Mouse (Mus musculus) kidney, postnatal 14 days (tissue): ENCODE results near the gene Trappc5.

ENCODE experiments used
- DNase-seq: peaks from one replicate; pipeline ENCODE4 v3.0.0; 2022; ENCODE audit warnings: mixed read lengths

Gene Trappc5

GRCm38 (mm10) chr8:3676131-3676992, at the start of gene Trappc5:
Gene Trappc5 (plus strand): TSS chr8:3676299.
- DNase-seq, result peak; percentile 96

GRCm38 (mm10) chr8:3626971-3627370, 49.1 kb upstream of the Trappc5 start:
- DNase-seq, result no peak

GRCm38 (mm10) chr8:3628014-3628413, 48.1 kb upstream of the Trappc5 start:
- peak; percentile 52 for DNase-seq

DNA sequence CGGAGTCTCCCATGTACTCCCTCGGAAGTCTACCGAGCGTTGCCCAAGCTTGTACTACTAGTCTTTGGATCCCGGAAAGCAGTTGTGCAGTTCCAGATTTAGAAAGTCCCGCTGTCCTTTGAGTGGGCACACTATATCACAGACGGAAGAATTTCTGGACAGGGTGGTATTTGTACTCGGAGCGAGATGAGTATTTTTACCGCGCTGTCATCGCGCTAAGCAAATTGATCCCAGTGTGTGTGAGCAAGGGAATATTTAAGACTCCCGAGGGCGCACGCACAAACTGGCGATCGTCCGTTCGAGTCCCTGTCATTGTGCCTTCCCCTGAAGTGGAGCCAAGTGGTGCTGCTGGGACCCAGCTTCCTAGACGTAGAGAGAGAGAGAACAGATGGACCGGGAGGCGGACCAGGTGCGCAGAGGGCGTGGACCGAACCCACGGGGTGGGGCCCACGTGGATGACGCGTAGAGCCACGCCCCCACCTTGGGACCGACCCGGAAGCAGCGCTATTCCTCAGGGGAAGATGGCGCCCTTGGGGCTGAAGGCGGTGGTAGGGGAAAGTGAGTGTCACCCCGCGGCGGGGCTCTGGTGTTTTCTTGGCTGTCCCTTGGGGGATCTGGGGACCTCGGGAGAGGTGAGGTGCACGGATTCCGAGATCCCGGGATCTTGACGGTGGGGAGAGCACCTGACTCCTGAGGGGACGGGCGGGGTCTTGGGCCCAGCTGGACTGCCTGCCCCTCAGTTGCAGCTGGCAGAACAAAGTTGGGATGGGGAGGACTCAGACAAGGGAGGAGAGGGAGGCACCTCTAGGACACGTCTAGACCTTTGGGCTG, 45.2 kb upstream of the Trappc5 start, which contains the start of gene Stxbp2:
Gene Stxbp2 (plus strand): TSS at position 309 of the 831 bp plus-strand sequence.
- peak; percentile 90 for DNase-seq

- peak; percentile 36 for DNase-seq
Observed at GRCm38 (mm10) chr8:3631478-3631875, 44.6 kb upstream of the Trappc5 start.

DNA sequence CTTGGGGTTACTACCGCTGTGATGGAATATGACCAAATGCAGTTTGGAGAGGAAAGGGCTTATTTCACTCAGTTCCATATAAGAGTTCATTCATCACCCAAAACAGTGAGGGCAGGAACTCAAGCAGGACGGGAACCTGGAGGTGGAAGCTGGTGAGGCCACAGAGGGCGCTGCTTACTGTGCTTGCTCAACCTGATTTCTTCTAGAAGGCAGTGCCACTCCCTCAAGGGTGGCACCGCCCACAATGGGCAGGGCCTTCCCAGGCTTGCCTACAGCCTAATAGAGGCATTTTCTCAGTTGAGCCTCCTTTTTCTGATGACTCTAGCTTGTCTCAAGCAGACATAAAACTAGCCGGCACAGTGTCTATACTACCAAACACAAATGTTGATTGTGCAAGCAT, 30.3 kb upstream of the Trappc5 start:
- DNase-seq, result peak; percentile 57

- DNase-seq, result no peak
Observed at GRCm38 (mm10) chr8:3646824-3647531, 29.1 kb upstream of the Trappc5 start.

DNA sequence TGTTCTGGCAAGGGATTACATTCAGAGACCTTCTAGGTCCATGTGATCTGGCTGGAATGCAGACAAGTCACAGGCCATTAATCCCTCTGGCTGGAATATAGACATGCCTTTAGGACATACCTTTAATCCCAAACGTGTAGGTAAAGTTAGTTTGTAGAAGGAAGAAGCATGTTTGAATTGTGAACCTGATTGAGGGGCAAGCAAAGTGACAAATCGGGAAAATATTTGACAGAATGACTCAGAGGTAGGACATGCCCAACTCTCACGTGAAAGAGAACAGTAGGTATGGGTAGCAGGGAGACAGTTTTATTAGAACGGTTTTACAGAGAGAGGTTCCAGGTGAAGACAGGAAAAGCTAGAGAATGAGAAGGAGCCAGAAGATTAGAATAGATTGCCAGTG, 28.5 kb upstream of the Trappc5 start:
- no peak for DNase-seq

DNA sequence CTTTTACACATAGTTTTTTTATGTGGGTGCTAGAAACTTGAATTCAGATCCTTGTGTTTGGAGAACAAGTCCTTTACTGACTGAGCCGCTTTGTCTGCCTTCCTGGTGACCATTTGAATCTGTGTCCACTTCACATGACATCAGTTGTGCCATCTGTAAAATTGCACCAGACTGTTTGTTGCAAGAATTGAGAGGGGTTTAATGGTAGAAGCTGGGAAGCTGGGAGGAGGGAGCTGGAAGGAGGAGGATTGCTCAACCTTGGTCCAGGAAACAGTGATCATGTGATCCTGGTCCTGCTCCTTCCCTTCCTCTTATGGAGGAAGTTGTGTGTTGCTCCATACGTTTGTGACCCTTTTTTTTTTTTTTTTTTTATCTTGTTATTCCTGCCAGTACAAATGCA, 27.8 kb upstream of the Trappc5 start:
- DNase-seq, result no peak

- DNase-seq, result no peak
Observed at GRCm38 (mm10) chr8:3648990-3649389, 27.1 kb upstream of the Trappc5 start.

DNA sequence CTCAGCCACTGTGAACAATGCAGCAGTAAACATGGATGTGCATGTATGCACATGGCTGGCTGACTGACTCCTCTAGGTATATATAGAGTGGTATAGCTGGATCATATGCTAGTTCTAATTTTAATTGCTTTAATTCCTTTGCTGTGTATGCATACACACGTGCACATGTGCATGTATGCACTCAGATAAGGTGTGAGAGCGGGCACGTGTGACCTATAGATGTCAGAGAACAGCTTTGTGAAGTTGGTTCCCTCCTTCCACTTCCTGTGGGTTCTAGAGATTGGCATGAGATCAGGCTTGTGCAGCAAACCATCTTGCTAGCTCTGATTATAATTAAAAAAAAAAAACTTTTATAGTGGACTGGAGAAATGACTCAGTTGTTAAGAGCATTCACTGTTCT, 23.3 kb upstream of the Trappc5 start:
- DNase-seq, result no peak

GRCm38 (mm10) chr8:3654726-3655508, 21.2 kb upstream of the Trappc5 start:
- no peak for DNase-seq

DNA sequence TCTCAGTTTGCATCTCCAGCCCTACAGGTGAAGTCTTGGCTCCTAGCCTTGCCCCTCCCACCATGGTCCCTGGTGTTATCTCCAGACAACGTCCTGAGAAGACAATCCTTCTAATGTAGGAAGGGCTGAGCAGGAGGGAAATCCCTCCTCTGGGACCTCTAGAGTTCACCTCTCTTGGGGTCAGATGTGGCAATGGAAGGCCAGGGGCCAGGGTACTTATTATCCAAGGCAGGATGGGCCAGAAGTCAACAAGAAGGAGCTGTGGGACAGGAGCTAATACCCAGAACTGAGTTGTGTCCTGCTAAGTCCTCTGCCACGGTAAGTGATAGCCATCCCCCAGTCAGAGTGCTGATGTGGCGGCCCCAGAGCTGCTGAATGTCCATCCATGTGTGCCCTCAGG, 20.6 kb upstream of the Trappc5 start, which contains the start of gene Retn:
Gene Retn (plus strand): TSS at position 245 of the 400 bp plus-strand sequence.
- DNase-seq, result no peak

DNA sequence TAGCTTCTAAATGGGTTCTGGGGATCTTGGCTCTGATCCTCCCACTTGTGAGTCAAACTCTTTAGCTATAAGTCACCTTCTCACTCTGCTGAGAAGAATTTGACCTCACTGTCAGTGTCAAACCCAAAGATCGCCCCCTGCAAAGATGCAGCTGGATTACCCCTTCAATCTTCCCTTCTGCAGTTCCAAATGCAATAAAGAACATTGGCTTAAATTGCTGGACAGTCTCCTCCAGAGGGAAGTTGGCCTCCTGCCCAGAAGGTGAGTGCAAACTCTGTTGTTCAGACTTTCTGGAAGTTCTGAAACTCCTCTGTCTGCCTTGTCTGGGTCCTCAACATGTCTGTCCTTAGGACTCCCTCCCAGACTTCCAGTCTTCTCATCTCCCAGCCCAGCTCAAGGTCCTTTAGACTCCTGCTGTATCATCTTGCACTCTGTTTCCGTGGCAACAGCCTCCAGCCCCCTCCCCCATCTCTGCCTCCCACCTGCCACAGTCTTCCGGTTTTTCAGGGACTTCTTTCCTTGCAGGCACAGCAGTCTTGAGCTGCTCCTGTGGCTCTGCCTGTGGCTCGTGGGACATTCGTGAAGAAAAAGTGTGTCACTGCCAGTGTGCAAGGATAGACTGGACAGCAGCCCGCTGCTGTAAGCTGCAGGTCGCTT, 19.2 kb upstream of the Trappc5 start:
- no peak for DNase-seq

DNA sequence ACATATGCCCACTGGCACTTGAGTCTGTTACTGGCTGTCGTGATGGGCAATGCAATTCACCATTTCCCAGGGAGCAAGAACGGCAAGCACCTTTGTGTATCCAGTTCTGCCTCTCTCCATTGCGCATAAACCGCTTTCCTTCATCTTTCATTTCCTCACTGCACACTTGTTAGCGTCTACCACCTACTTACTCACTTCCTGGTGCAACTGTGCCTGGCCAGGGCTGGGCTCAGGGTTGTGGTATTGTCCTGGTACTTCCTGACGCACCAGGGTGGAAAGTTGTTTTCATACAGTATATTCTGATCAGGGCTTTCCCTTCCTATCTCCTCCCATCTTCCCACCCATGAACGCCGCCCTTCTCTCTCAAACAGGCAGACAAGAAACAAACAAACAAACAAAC, 15.2 kb upstream of the Trappc5 start:
- no peak for DNase-seq

DNA sequence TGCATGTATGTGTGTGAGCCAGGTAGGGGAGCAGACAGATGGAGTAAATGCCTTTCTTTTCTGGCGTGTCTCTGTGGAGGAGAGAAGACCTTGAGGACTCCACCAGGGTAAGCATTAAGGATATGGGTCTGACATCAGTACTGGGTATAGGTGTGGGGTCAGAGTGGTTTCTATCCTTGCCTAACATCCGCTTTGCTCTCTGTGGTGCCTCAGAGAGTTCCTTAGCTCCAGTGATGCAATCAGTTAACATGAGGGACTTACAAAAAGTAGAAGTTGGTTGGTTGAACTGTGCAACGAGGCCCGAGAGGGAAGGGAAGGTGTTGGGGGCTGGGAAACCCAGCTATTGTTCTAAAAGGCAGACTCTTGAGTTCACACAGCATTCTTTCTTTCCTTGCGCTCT, 11.7 kb upstream of the Trappc5 start:
- no peak for DNase-seq

DNA sequence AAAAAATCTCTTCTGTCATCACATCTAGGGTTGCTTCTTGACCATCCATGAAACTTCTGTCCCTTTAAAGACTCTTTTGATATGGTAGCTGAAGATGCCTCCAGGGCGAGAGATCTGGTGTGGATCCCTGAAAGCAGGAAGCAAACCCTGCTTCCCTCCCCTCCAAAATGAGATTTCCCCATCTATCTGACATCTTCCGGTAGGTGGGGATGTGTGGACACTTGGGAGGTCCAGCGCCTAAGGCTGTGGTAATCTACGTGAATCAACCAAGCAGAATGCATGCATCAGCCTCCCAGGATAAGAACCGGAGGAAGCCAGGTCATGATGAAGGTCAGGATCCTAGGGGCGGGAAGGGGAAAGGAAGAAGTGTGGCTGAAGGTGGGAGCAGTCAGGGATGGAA, 10.6 kb upstream of the Trappc5 start, which contains the start of gene Mcemp1:
Gene Mcemp1 (plus strand): TSS at position 248 of the 400 bp plus-strand sequence.
- no peak for DNase-seq

DNA sequence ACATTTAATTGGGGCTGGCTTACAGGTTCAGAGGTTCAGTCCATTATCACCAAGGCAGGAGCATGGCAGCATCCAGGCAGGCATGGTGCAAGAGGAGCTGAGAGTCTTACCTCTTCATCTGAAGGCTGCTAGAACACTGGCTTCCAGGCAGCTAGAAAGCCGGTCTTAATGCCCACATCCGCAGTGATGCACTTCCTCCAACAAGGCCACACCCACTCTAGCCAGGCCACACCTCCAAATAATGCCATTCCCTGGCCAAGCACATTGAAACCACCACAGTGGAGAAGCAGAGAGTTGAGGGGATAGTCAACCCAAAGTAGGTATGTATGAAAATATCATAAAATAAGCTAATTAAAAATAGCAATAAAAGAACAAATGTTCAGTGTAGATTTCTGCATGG, 5.7 kb upstream of the Trappc5 start:
- no peak for DNase-seq

DNA sequence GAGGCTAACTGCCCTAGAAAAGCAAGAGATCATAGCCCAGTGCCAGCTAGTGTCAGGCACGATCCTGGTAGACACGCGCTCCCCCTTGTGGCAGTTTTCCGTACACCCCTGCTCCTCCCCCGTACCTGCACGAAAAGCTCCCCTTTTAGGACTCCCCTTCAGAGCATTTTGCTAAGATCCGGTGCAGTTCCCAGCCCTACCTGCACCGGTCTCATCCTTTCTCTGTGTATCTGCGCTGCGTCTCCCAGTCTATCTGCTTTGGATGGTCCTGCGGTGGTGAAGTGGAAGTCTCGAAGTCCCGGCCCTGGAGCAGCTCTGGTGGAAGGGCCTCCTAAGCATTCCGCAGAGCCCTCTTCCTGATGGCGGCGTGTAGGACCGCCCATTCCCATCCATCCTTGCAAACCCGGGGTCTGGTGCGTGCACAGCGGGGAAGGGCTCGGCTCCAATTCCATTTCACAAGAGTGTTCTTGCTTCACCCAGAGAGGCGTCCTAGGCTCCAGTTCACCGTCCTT, 4.1 kb upstream of the Trappc5 start, which contains the start of gene Fcor:
Gene Fcor (minus strand): TSS at position 383 of the 512 bp plus-strand sequence.
- DNase-seq, result peak; percentile 86

GRCm38 (mm10) chr8:3674671-3675070, 1.4 kb upstream of the Trappc5 start:
- no peak for DNase-seq

- DNase-seq, result peak; percentile 30
Observed at GRCm38 (mm10) chr8:3676993-3677579, 987 bp downstream of the Trappc5 start.
